Mouse (Mus musculus) erythroblast, embryonic 14.5 days (primary cell): ENCODE measurements around the gene Pld5.

Source experiments
- GATA1 ChIP-seq: IDR thresholded peaks from 2 replicates; pipeline ENCODE4 v1.6.1; 2012; ENCODE audit warnings: low read length, inconsistent platforms, mixed read lengths
- TAL1 ChIP-seq: IDR thresholded peaks from 3 replicates; pipeline ENCODE4 v1.6.1; 2012; ENCODE audit warnings: low read length, inconsistent platforms, mixed read lengths

DNA sequence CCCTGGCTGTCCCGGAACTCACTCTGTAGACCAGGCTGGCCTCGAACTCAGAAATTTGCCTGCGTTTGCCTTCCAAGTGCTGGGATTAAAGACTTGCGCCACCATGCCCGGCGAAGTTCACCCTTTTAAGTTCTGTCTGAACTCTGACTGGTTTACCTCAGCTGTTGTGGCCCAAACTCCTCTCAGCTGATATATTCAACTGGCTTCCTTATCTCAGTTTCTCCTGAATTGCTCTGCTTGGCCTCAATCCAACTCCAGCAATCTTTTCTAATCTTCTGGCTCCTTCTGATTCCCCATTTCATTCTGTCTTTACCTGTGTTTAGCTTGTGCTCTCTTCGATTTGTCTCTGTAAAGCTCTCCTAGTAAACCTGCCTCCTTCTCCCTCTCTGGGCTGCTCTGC lies 331.9 kb downstream of the Pld5 start:
- TF ChIP-seq GATA1 (no peak), TAL1 (no peak)
